Mouse (Mus musculus): ENCODE measurements around the gene 0610040J01Rik.
A peak's percentile ranks its signal among the peaks of the same experiment; 100 is the strongest.
"Not testable (repeated sequence)": the region's sequence is repeated elsewhere in the genome, so short reads cannot be mapped to it uniquely, and the experiment has no call there.

The 0610040J01Rik gene

DNA sequence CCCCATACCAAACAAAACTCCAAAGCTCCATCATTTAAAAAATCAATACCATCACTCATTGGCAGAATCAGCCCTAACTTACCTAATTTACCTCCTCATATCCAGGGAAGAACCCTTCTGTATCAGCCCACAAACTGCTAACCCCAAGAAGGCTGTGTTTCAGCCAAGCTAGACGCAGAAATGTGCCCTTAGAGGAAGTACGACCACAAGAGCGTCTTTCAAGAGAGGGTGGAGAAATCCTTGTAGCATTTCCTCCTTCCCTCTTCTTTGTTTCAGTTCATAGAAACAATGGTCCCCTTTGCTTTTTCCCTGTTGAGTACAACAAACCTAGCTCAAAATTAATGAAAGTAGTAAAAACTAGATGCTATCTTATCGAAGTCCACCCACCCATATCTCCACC is 18.9 kb downstream of the 0610040J01Rik start:
- DNase-seq = no peak

DNA sequence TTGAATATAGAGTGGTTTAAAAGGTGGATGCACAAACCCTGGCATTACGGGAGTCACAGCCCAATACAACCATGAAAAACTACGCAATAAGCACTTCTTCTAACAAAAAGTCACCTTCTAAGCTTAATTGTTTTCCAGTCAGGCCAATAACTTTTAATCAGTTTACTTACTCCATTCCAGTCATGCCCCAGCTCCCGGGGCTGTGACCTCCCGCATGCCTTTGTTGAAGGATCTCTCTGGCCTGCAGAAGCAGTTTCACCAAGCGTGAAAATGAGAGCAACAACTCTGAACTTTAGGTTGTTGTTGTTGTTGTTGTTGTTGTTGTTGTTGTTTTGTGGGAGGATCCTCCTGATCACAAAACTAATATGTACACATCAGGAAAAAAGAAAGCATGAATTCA is 21.8 kb downstream of the 0610040J01Rik start:
- DNase-seq = peak; percentile 60 to 71

DNA sequence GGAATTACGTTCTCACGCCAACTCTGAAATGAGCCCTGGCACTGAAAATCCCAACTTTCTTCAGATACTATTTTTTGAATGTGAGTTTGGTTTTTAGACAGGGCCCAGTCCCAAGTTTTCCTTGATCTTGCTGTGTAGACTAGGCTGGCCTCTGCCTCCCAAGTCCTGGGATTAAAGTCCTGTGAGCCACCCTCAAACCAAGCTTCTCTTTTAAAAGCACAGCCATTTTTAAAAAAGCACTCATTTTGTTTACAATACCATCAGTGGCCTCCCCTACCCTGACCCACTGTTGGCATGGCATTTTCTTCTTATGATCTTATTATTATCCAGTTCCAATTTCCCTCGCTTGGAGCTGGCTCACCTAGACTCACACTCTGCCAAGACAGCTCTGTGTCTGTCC is 22.3 kb downstream of the 0610040J01Rik start:
- DNase-seq = no peak

DNA sequence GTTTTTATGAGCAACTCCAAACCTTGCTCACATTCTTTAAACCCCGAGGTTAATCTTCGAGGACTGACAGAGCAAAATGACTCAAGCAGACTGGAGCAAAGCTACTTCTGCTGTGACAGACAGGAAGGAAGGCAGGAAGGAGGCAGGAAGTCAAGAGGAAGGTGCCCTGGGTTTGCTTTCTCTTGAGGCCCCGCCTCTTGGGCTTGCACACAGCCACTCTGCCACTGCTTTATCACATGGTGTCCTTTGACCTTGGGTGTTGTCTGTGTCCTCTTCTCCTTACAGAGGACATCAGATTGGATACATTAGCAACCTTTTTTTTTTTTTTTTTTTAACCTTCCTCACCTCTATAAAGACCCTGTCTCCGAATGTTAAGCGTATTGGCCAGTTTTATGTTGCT is 25.0 kb downstream of the 0610040J01Rik start:
- no peak for DNase-seq

DNA sequence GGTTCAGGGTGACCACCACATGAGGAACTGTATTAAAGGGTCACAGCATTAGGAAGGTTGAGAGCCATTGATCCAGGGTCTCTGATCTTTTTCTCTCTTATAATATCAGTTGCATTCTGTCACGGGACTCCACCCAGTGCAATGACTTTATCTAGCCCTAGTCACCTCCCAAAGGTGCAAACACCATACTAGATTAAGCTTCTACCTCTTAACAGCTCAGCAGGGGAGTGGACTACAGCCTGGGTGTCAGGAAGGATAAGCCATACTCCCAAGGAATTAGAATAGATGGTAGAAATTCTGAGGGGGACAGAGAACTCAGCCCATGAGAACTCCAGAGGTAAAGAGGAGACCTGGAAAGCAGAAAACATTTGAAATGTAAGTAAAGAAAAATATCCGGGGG is 25.7 kb downstream of the 0610040J01Rik start:
- DNase-seq = no peak

DNA sequence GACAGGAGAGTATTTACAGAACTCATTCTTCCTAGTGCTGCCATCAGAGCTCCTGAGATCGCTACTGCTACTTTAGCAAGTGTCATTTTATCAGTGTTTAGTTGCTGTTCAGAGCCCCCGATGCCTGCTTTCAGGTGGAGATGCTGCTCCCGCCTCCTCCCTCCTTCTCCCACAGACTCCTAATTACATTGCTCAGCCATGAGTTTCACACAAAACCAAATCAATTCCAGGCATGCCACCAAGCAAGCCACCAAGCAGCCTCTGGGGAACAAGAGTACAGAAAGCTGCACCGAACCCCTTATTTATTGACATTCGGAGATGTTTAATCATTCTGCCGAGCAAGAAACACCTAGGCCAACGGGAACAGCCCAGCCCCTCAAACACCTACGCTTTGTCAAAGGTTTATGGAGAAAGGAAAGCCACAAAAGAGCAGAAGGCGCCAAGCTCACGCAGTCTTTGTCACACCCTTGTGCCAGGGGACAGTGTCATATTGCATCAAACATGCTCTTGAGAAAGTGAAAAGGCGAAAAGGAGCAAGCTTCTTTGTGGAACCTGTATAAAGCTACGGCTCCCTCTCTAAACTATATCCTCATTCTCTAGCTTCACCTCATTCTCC is 27.7 kb downstream of the 0610040J01Rik start:
- DNase-seq = no peak

DNA sequence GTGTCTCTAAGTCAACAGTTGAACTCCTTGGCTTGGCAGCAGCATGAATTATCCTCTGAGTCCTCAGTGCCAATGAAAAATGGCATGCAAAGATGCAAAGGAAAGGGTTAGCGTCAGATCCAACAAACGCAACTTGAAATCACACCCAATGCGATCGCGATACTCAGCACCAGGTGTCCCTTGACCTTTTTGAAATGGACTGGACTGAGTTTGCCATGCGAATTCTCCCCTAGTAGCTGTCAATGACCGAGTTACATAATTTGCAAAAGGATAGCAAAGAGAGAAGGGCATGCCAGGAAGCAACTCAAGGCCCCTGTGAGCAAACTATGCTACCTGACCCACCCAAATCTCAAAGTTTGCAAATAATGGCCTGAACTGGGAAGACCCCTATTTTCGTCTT is 34.9 kb downstream of the 0610040J01Rik start:
- DNase-seq = peak; percentile 56 to 62

DNA sequence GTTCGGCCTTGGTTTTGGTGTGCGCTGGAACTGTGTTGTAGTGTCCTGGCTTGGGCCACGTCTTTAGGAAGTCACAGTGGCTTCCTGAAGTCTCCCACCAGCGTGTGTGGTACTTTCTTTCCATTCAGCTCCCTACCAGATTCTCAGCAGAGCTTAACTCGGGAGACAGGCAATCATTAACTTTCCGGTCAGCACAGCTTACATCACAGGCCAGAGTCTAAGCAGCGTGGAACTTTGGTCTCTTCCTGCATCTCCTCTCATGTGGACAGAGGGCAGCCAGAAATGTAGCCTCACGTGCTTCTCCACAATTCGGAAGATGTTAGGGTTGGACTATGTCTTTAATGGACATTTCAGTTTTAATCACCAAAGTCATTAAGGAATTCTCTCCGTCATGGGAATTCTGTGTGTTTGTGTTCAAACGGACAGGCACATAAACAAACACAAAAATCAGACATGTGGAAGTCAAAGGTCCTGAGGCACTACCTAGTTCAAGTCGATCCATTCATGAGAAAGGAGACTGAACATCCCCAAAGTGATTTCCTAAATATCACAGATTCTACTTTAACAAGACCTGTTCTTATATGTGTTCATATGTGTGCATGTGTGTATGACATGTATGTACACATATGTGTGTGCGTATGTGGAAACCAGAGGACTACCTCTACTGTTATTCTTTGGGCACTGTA is 35.5 kb downstream of the 0610040J01Rik start:
- peak; percentile 88 to 93 for DNase-seq

DNA sequence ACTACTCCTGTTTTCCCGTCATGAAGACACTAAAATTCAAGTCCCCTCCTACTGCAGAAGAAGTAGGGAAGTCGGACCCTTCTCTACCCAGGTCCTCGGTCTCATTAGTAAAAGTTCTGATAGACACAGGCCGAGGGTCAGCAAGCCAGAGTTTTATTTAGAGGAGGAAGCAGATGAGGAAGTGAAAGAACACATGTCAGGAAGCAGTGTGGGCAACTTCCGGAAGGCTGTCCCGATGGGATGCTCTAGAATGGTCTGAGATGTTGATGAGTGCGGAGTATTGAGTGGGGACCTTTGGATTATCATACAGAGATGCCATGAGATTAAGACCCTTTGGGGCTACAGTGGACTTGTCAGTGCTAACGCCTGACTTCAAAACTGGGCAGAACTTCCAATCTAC is 46.7 kb downstream of the 0610040J01Rik start:
- no peak for DNase-seq

DNA sequence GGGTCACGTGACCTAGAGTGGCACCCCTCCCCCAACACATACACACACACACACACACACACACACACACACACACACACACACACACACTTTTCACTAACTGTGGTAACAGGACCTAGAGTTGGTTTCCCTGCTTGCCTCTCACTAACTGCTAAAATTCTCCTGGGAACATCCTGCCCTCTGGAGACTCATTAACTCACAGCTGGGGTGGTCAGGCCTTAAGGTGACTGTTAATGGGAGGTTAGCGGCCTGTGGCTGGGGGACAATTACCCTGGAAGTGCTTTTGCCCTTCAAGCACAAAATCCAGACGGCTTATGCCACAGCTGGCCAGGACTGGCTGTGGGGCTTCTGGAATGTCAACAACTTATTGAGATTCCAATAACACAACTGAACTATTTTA is 55.3 kb downstream of the 0610040J01Rik start:
- peak; percentile 83 to 92 for DNase-seq

DNA sequence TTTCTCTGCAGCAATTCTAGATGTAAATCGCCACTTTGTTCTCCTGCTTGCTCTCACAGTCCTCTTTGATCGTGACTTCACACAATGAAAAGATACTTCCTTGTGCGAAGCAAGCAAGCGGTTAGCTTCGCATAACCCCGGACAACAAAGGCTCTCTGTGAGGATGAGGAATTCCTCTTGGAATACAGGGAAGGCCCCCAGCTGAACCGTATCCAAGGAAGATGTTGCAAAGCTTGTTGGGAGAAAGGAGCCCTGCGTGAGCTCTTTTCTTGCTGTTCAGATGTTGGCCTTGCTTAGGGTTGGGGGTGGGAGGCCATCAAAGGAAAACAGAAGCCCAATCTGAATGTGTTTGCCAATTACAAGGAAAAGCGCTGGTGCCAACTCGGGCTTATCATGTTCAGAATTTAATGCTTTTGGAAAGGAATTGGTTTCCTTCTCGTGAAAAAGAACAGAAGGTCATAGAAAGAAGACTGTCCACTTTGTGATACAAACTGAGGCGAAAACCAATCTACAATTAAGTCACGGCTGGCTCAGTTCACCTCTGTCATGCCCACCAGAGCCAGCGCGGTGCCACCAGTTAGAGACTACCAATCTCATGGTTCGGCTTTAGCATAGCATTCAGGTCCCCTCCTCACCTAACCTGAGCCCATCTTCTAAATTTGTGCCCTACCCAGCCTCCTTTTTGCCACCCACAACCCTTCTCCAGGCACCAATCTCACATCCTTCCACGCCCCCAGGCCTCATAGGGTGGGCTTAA is 60.2 kb downstream of the 0610040J01Rik start:
- DNase-seq = no peak

DNA sequence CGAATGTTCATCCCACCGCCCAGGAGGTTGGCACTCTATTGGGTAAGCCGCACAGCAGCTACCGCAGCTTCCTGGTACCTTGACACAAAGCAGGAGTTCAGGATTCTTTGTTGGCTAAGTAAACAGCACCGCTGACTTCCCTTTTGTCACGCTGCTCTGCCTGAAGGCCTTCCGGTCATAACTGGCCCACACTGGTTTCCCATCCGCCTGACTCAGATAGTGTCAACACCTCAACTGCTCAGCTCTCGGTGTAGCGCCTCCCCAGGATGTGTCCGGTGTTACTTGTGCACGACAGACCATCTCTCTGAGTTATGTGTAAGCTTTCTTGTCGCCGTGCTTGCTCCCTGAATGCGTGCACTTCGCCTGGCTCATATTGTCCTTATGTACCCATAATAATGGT is 62.7 kb downstream of the 0610040J01Rik start:
- DNase-seq = peak; percentile 54 to 67

DNA sequence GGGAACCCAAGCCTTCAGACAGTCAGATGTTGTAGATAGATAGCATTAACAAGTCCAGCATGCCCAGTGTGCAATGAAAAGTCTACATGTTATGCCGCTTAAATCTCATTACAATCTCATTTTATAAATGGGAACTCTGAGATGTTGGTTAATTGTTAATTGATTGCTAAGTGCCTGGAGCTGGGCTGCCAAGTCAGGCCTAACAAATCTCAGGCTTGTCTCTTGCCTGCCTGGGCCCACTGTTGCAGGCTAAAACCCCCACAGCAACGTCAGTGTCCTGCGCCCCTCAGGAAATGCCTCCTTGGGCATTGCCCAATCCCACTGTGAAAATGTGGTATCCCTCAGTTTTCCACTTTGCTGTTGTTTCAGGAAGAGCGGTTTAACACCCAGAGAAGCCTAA is 63.9 kb downstream of the 0610040J01Rik start:
- peak; percentile 56 to 59 for DNase-seq

DNA sequence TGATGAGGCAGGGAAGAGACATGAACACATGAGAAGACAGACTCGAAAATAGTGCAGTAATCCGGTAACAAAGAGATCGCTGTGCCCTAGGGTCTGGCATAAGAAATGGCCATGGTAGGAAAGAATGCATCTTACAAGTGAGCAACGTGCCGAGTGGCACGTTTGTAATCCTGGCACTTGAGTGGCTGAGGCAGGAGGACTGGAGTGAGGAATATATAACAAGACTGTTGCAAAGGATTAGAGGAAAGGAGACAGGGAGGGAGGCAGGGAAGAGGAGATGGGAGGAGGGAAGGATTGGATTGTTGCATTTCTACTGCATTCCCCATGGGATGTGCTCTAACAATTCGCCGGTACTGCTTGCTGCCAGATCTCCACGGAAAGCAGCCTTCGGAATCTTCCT is 66.9 kb downstream of the 0610040J01Rik start:
- DNase-seq = no peak

DNA sequence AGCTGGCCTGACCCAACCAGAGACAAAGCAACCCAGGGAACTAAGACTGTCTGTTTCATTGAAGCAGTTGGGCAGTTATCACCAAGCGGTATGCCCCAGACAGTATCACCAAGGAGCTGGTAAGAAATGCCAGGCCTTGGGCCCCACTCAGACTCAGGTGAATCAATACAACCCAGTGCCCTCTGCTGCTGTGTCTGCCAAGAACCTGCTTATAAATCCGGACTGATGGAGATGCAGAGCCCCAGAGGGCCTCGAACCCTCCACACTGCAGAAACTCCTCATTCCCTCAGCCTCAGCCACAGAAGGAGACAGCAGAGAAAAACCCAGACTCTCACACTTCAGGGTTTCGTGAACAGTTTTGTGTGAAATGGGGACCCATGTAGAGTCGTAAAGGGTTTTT is 74.1 kb downstream of the 0610040J01Rik start:
- DNase-seq = no peak

DNA sequence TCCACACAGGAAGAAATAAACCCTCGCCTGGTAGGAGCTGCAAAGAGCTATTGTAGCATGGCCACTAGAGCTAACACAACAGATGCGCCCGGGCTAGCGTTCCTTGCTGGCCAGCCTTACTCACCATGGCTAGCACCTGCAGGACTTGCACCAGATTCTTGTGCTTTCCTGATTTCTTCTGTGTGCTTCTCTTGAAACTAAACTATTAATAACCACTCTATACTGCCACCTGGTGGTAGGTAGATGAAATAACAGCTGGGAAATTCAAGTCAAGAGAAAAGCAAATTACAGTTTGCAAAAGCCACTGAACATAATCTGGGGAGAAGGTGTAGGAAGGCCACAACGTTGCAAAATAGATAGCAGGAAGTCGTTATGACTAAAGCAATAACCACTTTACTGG is 74.5 kb downstream of the 0610040J01Rik start:
- no peak for DNase-seq

DNA sequence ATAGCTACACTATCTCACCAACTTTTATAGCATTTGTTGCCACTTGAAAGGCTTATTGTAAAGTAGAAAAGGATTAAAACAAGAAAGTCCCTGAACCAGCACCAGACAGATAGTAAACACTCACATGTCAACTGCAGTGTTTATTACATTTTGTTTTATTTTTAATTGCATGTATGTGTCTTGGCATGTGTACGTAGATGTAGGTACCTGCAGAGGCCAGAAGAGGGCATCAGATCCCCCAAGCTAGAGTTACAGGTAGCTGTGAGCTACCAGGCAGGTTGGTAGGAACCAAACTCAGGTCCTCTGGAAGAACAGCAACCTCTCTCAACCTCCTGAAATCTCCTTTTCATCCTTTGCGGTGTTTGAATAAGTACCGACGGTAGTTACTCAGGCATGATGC is 74.9 kb downstream of the 0610040J01Rik start:
- DNase-seq = no peak

DNA sequence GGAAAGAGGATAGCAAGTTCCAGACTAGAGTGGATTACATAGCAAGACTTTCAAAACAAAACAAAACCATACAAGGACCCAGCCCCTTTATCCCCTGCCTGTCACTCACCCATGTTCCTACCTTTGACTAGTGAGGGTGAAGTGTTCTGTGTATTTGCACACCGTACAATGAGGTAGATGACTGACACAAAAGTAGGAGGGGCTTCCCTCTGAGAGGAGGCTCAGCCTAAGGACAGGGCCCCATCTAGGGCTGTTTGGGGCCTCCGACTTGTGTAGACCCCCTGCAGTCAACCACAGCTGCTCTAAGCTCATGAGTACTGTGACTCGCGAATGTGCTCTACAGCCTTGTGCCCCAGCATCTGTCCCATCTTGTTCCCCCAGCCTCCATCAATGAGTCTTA is 79.1 kb downstream of the 0610040J01Rik start:
- DNase-seq = no peak

DNA sequence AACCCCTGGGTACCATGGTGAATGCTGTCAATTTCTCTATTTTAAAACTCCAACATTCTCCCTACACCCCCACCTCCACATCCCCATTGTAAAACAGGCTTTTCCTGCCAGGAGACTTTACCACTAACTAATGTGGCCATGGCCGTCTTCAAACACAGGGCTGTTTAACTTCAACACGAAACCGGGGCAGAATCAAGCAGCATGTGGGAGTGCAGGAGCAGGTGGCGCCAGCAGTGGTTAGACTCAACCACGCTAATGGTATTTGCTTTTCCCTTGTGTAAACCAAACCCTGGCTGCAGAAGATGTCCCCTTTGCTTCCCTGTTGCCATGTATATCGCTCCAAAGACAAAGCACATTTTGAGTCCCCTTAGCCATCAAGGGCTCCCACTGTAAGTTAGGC is 79.7 kb downstream of the 0610040J01Rik start:
- no peak for DNase-seq

DNA sequence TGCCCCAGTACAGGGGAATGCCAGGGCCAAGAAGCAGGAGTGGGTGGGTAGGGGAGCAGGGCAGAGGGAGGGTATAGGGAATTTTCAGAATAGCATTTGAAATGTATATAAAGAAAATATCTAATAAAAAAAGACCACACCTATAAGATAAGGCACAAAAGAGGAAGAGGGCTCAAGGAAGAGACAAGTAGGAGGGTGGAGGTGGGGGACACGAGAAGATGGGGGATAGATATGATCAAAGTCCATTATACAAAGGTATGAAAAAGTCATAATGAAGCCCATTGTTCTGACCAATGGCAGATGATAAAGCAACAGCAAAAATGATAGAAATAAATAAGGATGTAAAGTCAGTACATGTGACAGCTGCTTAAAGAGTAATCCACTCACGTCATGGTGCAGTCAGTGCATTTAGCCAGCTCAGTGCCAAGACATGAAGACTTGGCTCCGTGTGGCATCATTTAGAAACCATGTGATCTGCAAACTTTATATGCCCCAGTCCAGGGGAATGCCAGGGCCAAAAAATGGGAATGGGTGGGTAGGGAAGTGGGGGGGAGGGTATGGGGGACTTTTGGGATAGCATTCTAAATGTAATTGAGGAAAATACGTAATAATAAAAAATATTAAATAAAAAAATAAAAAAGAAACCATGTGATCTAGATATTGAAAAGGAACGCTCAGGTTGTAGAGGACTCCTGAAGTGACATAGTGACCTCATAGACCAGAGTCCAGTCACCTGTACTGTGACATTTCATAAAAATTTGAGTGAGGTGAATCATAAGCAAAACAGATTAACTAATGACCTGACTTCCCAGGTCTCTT is 85.0 kb downstream of the 0610040J01Rik start:
- not testable (repeated sequence) for DNase-seq

DNA sequence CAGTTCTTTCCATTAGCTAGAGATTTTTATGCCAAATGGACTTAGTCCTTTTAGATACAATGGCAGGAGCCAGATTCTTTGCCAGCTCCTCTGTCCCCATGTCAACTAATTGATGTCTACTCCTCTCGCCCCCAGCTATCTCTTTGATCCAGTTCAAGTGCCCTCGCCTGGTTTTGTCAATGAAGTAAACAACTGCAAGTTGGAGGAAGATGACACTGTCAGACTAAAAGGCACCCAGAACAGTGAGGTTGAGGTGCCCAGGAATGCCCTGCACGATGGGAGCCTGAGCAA is 85.6 kb downstream of the 0610040J01Rik start:
- no peak for DNase-seq

DNA sequence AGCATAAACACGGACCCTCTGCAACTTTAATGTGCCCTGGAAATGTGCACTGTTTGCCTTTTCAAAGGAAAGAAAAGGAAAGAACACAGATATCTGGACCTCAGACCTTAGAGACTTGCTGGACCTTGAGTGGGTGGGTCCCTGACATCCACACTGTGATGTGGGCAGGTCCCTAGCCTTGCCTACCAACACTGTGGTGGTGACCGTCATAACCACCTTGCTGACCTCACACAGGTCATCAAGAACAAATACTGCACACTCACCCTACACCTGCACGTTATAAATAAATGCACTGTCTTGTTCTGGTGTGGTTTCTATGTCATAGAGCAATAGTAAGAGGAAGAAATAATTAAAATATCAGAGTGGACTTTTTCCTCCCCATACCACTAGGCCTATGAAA is 91.2 kb downstream of the 0610040J01Rik start:
- DNase-seq = no peak
